Mouse (Mus musculus) kidney, postnatal 0 days (tissue): ENCODE measurements around the gene Gm38392. TPM values are rescaled to one million over a fixed set of nuclear protein-coding genes. Genes with fewer than 3 reads are reported as not detected.

Experiments
- ATAC-seq: fragments of 200-750 bp; cut with Nextera tagmentation; replicated peaks from 2 replicates; pipeline ENCODE4 v1.8.0; 2017; ENCODE audit warnings: low read depth, moderate number of reproducible peaks, moderate TSS enrichment, moderate library complexity; ENCODE audit not compliant: low FRiP score
- DNase-seq: peaks from one replicate; pipeline ENCODE4 v3.0.0-alpha.2; 2016; ENCODE audit warnings: low spot score
- H3K27ac ChIP-seq: fragments of 300-500 bp; sonication (generic); 2 replicates; pipeline ENCODE4 v1.5.1; 2014; ENCODE audit warnings: mild to moderate bottlenecking
- H3K27me3 ChIP-seq: fragments of 300-500 bp; sonication (generic); 2 replicates; pipeline ENCODE4 v1.6.1; 2014; ENCODE audit warnings: low read length, mixed read lengths; ENCODE audit not compliant: insufficient read depth
- H3K36me3 ChIP-seq: fragments of 300-500 bp; sonication (generic); 2 replicates; pipeline ENCODE4 v1.6.1; 2014; ENCODE audit warnings: low read length, mixed read lengths; ENCODE audit not compliant: insufficient read depth
- H3K4me1 ChIP-seq: fragments of 300-500 bp; sonication (generic); replicated peaks from 2 replicates; pipeline ENCODE4 v1.6.1; 2014; ENCODE audit warnings: antibody characterized with exemption, low read length, mixed read lengths; ENCODE audit not compliant: insufficient read depth
- H3K4me2 ChIP-seq: fragments of 300-500 bp; sonication (generic); 2 replicates; pipeline ENCODE4 v1.6.1; 2014; ENCODE audit warnings: mild to moderate bottlenecking, low read length, moderate library complexity, mixed read lengths
- H3K4me3 ChIP-seq: fragments of 300-500 bp; sonication (generic); replicated peaks from 2 replicates; pipeline ENCODE4 v1.5.1; 2014; ENCODE audit warnings: low read depth, low read length
- H3K9ac ChIP-seq: fragments of 300-500 bp; sonication (generic); 2 replicates; pipeline ENCODE4 v1.6.1; 2014; ENCODE audit warnings: low read depth, low read length
- H3K9me3 ChIP-seq: fragments of 300-500 bp; sonication (generic); replicated peaks from 2 replicates; pipeline ENCODE4 v1.6.1; 2016; ENCODE audit warnings: low read length, inconsistent platforms, mixed read lengths
- CTCF ChIP-seq: IDR thresholded peaks from 2 replicates; pipeline ENCODE4 v1.5.1; 2016; ENCODE audit warnings: antibody characterized with exemption, low read depth, mild to moderate bottlenecking, moderate library complexity
- WGBS: fragments of 180-500 bp; shearing (Covaris S2); extraction: QIAGEN DNeasy Blood & Tissue Kit; methylation state at CpG from one replicate; pipeline ENCODE4 v1.1.7; 2014; 5-methylcytosine and 5-hydroxymethylcytosine counted together
- polyA plus RNA-seq: library from polyadenylated mRNA; unstranded; fragments of >200 nt; fragmentation: Nextera tagmentation; extraction: Ambion mirVana; gene quantifications from 2 replicates; pipeline ENCODE4 v1.2.1, GENCODE M21; 2015

Gene Gm38392
- polyA plus RNA-seq, 1 experiment from 2014 or later: 3.8 TPM

DNA sequence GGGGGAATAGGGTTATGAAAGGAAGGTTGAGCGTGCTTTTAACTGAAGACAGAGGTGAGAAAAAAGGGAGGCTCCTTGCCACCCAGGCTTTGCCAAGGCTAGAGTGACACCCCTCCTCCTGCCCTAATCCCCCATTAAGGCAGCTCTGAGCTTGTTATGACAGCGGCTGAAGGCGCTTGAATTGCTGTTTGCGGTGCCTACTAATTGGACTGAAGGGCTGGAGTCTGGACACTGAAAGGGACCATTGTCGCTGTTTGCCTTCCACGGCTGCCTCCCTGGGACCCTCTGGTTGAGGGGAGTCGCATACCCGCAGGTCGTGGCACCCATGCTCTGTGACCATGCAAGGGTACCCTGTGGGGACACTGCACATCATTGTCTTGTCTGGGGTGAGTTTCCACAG, 67.1 kb downstream of the Gm38392 start:
- peaks cover 50% of the 10 kb centered on the region for H3K27me3 ChIP-seq
- no peaks in the 10 kb centered on the region for H3K9me3 ChIP-seq

DNA sequence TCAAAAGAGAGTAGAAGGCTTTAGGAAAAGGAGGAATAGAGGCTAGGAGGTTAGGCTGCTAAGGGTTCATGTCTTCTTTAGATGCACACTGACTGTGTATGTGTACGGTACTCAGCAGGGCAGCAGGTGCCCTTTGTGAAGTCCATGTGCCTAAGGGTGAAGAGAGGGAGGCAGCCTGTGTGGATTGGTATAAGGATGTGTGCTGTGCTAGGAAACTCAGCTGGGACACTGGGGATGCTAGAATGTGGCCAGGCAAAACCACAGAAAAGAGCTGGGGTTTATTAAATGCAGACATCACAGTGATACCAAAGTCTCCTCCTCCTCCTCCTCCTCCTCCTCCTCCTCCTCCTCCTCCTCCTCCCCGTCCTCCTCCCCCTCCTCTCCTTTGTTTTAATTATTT, 69.3 kb downstream of the Gm38392 start:
- no peak overlapping the region for H3K4me3 ChIP-seq
- peaks cover 6% of the 10 kb centered on the region; the same call in 1 of the 2 replicates for H3K4me1 ChIP-seq
- no peak for DNase-seq
- TF ChIP-seq CTCF: no peak
- H3K36me3 ChIP-seq: no peaks in the 10 kb centered on the region
- H3K9me3 ChIP-seq: no peaks in the 10 kb centered on the region
- peaks cover 73% of the 10 kb centered on the region for H3K27me3 ChIP-seq
- H3K4me2 ChIP-seq: no peak overlapping the region
- 50% methylated on average over 1 of the region's 2 CpGs for WGBS
- no peak overlapping the region for H3K27ac ChIP-seq
- no peak overlapping the region for H3K9ac ChIP-seq
- no peak for ATAC-seq

More for the DNA sequence above, 67.1 kb downstream of the Gm38392 start:
- no peak overlapping the region for H3K9ac ChIP-seq
- ATAC-seq (no peak), DNase-seq (no peak)
- no peak overlapping the region for H3K4me3 ChIP-seq
- peaks cover 6% of the 10 kb centered on the region; the same call in 1 of the 2 replicates for H3K4me1 ChIP-seq
- H3K4me2 ChIP-seq: no peak overlapping the region
- H3K27ac ChIP-seq: no peak overlapping the region
- H3K36me3 ChIP-seq: no peaks in the 10 kb centered on the region
- 14% methylated on average over 9 of the region's 9 CpGs for WGBS
- no peak for TF ChIP-seq CTCF

DNA sequence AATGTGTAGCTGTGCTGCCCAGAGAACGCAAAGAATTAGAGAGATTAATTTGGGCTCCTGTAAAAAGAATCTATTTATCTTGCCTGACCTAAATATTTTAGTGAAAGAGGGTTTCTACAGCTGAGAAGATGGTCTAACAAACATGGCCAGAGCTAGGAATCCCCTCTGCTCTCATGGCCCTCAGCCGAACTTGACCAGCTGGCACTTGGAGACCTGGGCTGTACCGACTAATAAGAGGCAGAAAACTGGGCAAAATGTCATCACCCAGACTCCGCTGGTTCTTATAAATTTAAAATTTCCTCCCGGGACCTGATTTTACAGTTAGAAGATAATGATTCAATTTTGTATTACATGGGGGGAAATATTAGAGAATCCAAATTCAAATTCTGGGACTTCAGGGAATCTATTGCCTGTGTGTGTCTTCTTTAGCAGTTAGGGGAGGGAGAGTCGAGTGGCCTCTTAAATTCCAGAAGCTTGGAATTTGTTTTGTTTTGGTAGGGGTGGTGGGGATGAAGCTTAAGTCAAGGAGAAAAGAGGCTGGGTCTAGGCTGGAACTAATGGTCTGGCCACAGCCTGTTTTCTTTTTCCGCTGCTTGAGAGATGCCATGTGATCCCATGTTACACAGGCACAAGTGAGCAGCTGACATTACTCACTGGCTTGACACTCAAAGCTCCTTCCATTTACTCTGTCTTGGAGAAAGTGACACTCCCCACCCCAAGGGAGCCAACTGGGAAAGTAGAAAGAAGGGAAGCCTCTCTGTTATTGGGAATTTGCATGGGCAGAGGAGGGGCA, 70.3 kb downstream of the Gm38392 start:
- Histone ChIP-seq H3K36me3 (no peaks in the 10 kb centered on the region), H3K9me3 (no peaks in the 10 kb centered on the region), H3K27ac (no peak overlapping the region), H3K27me3 (peaks cover 82% of the 10 kb centered on the region), H3K4me2 (no peak overlapping the region; the same call in 1 of the 2 replicates), H3K9ac (no peak overlapping the region), H3K4me1 (peaks cover 6% of the 10 kb centered on the region; the same call in 1 of the 2 replicates), H3K4me3 (no peak overlapping the region)
- TF ChIP-seq CTCF: no peak
- ATAC-seq (no peak), DNase-seq (peak; percentile 25)
- 10% methylated on average over 7 of the region's 7 CpGs for WGBS

DNA sequence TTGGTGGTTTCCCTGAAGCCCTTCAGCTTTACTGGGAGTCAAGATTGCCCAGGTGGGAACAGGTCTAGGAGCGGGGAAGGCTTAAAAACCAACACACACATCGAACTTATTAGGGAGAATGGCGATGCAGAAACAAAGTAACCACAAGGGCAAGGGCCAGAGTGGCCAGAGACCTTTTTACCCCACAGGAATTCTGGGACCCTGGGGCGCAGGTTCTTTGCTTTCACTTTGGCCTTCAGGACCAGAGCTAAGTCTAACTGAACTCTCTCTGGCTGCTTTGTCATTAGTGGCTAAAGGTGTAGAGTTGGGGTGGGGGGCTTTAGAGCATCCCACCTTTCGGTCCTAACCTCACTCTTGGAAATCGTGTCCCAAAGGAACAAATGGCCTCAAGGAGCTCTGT, 70.9 kb downstream of the Gm38392 start:
- Histone ChIP-seq H3K36me3 (no peaks in the 10 kb centered on the region), H3K4me2 (peak overlapping the region; percentile 53; the same call in 1 of the 2 replicates), H3K4me3 (peak overlapping the region; percentile 30; the same call in 1 of the 2 replicates), H3K9ac (no peak overlapping the region), H3K4me1 (peaks cover 6% of the 10 kb centered on the region; the same call in 1 of the 2 replicates), H3K9me3 (no peaks in the 10 kb centered on the region), H3K27ac (no peak overlapping the region), H3K27me3 (peaks cover 88% of the 10 kb centered on the region)
- TF ChIP-seq CTCF: no peak
- DNase-seq (no peak), ATAC-seq (no peak)
- 3% methylated on average over 6 of the region's 6 CpGs for WGBS

DNA sequence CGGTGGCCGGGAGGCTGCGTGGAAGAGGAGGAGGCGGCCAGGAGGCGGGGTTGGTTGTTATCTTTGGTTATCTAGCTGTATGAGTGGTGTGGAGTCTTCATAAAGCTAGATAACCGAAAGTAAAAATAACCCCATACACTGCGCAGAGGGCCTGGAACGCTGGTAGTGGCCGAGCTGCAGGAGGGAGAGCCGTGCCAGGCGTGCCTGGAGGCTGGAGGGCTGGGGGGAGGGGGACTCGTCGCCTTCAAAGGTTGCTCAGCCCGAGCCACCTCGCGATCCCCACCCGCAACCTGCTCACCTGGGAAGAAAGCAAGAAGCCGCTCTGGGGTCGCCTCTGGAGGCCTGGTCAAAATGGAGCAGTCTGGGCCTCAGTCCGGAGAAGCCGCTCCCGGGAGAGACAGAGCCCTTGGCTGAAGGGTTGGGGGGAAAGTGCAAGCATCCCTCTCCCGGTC, 71.4 kb downstream of the Gm38392 start:
- Histone ChIP-seq H3K4me1 (peaks cover 6% of the 10 kb centered on the region; the same call in 1 of the 2 replicates), H3K27me3 (peaks cover 93% of the 10 kb centered on the region), H3K4me2 (peak overlapping the region; percentile 53), H3K27ac (no peak overlapping the region), H3K36me3 (no peaks in the 10 kb centered on the region), H3K9me3 (no peaks in the 10 kb centered on the region), H3K9ac (no peak overlapping the region), H3K4me3 (peak overlapping the region; percentile 30)
- no peak for ATAC-seq
- no peak for DNase-seq
- under 1% methylated on average over 23 of the region's 23 CpGs for WGBS
- no peak for TF ChIP-seq CTCF

DNA sequence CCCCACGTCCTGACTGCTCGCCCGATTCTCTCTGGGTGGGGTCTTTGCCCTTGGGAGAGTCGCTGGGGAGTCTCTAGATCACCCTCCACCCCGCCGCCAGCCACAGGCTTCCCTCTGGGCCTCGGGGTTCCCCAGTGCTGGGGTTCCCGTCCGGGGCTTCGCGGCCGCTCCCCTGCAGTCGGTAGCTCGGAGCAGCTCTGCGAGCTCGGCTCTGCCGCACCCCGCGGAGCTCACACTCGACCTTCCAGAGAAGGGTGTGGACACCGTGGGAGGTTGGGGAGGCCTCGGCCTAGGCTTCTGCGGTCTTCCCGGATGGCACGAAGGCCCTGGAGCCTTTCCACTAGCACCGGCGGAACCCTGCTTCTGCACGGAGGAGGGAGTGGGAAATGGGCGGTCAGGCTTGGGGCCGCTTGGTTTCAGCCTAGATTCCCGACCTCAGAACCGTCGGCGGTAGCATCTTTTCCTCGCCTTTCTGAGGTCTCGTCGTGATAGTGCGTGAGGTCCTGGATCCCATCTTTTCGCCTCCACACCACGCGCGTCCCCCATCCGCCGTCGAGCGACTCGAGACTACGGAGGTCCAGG, 71.9 kb downstream of the Gm38392 start:
- no peak overlapping the region for H3K27ac ChIP-seq
- H3K4me1 ChIP-seq: peaks cover 6% of the 10 kb centered on the region; the same call in 1 of the 2 replicates
- no peaks in the 10 kb centered on the region for H3K36me3 ChIP-seq
- no peak overlapping the region for H3K9ac ChIP-seq
- no peak for TF ChIP-seq CTCF
- DNase-seq (no peak), ATAC-seq (no peak)
- H3K27me3 ChIP-seq: peaks cover 95% of the 10 kb centered on the region
- peak overlapping the region; percentile 30 for H3K4me3 ChIP-seq
- no peaks in the 10 kb centered on the region for H3K9me3 ChIP-seq
- 1% methylated on average over 48 of the region's 48 CpGs for WGBS
- H3K4me2 ChIP-seq: peak overlapping the region; percentile 53
